Mouse (Mus musculus) bone marrow macrophage, adult 2 months (primary cell): ENCODE data around the gene Heatr9. TPM values are rescaled to one million over a fixed set of nuclear protein-coding genes. Genes with fewer than 3 reads are reported as not detected.
A peak's percentile ranks its signal among the peaks of the same experiment; 100 is the strongest.

Source experiments
- H3K27ac ChIP-seq: 2 replicates; pipeline ENCODE4 v1.5.1; 2012; ENCODE audit warnings: low read depth, low read length; ENCODE audit not compliant: insufficient read depth
- H3K4me1 ChIP-seq: 2 replicates; pipeline ENCODE4 v1.6.1; 2012; ENCODE audit warnings: low read length; ENCODE audit not compliant: control insufficient read depth, insufficient read depth
- H3K4me3 ChIP-seq: 2 replicates; pipeline ENCODE4 v1.5.1; 2012; ENCODE audit warnings: mild to moderate bottlenecking, low read length, moderate library complexity; ENCODE audit not compliant: insufficient read depth
- CTCF ChIP-seq: IDR thresholded peaks from 2 replicates; pipeline ENCODE4 v1.5.1; 2012; ENCODE audit warnings: low read depth, mild to moderate bottlenecking, low read length, moderate library complexity
- POLR2A ChIP-seq: IDR thresholded peaks from 2 replicates; pipeline ENCODE4 v1.6.1; 2012; ENCODE audit warnings: mild to moderate bottlenecking, low read depth, low read length, borderline replicate concordance
- polyA plus RNA-seq: library from polyadenylated mRNA; stranded (reverse); fragments of >200 nt; gene quantifications from 2 replicates; pipeline ENCODE4 v1.2.4, GENCODE M21; 2012; ENCODE audit not compliant: missing spikeins, insufficient read depth, insufficient read length

Heatr9 gene
- polyA plus RNA-seq, 1 experiment, result not detected

DNA sequence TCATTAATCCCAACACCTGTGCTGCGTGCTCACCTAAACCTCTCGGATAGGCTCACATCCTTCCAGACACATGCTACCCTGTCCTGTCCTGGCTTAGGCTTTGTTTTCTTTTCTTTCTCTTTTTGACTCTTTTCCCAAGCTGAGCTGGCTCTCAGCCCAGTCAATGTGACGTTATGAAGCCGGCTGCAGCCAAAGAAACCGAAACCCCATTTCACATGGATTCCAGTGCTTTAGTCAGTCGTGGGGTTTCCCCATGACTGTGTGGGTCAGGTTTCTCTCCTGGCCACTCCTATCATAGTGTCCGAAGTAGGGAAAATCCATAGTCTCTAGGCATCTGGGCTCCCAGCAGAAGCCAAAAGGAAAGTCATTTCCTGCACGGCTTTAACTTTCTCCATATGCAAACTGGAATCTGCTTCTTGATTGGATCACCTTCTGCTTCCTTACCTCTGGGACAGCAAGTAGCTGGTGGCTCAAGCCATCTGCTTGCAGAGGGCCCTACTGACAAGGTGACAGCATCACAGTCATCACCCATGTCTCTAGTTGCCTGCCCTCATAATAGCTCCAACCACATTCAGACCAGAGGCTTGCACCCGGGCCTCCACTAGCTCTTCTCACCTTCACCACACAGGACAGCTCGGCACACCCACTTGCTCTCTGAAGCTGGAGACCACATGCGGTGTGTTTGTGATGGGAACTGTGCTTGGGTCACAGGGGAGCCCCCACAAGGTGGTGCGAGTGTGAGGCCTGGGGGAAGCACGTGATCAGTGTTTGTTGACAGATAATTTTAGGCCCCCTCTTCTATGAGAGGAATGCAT lies 12.8 kb upstream of the Heatr9 start:
- TF ChIP-seq POLR2A (no peak), CTCF (no peak)
- 0 out of 2 replicates have a peak overlapping the region, but pooled peaks have one; percentile 27 for H3K27ac ChIP-seq
- peak overlapping the region; percentile 32 for H3K4me3 ChIP-seq
- H3K4me1 ChIP-seq, result peaks cover 46% of the 10 kb centered on the region

DNA sequence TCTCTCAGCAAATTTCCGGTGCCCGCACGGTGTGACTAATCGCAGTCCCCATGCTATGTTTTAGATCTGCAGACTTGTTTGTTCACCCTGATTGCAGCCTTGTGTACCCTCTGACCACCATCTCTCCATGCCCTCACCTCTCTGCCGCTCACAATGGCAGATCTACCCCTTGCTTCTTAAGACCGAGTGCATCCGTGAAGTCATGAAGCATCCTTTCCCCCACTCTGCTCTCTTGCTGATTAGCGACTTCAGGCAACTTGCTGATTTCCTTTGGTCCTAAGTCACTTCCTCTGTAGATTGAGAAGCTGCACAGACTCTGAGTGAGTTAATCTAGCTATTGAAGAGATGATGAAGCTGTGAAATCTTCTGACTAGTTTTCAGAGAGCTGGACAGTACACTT lies 12.2 kb upstream of the Heatr9 start:
- Histone ChIP-seq H3K4me3 (peak overlapping the region; percentile 32), H3K4me1 (peaks cover 46% of the 10 kb centered on the region), H3K27ac (0 out of 2 replicates have a peak overlapping the region, but pooled peaks have one; percentile 27)
- TF ChIP-seq CTCF (no peak), POLR2A (no peak)

DNA sequence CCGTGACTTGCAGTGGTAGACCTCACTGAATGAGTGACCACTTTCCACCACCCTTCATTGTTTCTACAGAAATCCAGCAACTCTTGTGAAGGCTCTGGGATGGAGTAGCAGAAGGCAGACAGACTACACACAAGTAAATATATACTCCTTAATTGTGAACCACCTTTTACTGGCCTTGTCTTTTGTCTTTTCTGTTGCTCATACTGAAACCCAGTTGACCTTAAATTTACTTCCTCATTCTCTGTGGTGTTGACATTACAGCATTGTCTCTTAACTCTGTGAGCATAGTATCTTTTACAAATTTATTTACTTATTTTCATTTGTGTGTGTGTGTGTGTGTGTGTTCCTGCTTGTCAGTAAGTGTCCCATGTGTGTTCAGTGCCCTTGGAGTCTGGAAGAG lies 11.2 kb upstream of the Heatr9 start:
- H3K27ac ChIP-seq, result no peak overlapping the region
- H3K4me3 ChIP-seq, result no peak overlapping the region
- TF ChIP-seq CTCF (no peak), POLR2A (no peak)
- peaks cover 46% of the 10 kb centered on the region for H3K4me1 ChIP-seq

DNA sequence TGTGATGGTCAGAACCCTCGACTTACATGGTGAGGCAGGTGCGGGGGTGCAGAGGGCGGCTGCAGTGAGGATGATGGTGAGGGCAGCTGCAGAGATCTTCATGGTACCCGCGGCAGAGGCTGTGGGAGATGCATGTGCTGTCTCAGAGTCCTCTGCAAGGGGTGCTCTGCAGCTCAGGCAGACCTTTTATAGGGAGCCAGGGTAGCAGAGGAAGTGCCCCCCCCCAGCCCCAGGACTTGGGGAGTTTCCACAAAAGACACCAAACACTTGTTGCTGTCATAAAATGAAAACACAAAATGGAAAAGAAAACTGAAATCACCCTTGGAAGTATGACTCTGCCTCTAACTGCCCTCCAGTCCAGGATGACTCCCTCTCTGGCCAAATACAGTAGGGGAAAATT lies 8.4 kb upstream of the Heatr9 start, which contains the start of gene Ccl5:
Gene Ccl5 (minus strand): TSS at position 159 of the 400 bp plus-strand sequence.
- TF ChIP-seq CTCF, result no peak
- no peak for TF ChIP-seq POLR2A
- no peak within 1 kb of the TSS for H3K4me3 ChIP-seq

DNA sequence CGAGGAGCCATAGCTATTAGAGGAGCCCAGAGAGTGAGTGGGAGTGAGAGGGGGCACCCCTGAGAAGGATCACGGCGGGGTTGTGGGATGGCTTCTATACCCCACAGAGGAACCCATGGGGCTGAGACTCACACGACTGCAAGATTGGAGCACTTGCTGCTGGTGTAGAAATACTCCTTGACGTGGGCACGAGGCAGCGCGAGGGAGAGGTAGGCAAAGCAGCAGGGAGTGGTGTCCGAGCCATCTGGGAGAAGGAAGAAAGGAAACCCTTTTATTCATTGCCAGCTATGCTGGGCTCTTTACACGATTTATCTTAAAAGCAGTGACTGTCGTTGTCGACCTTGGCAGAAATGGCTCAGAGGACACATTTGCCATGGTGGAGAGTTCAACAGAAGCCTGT lies 7.0 kb upstream of the Heatr9 start:
- Histone ChIP-seq H3K4me3 (no peak overlapping the region), H3K4me1 (peaks cover 21% of the 10 kb centered on the region), H3K27ac (no peak overlapping the region)
- no peak for TF ChIP-seq POLR2A
- no peak for TF ChIP-seq CTCF

More for the DNA sequence above, 8.4 kb upstream of the Heatr9 start, which contains the start of gene Ccl5:
- no peak within 1 kb of the TSS for H3K27ac ChIP-seq
- peaks cover 33% of the 10 kb centered on the region for H3K4me1 ChIP-seq

DNA sequence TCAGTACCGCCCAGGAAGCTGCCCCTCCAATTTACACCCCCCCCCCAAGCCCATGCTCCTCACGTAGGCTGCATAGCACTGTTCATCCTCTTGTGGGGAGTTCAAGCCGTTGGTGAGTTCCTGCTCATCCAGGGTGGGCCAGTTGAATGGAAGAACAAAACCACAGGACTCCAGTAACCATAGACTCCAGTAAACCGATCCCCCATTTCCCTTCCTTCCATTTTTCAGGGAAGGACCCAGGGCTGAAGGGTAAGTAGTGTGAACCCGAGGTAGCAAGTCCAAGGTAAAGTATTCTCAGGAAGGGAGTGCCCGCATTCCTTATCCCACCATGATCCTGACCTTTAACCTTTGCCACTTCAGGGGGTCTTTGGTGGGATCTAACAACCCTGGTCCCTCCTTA lies 3.6 kb downstream of the Heatr9 start:
- H3K4me1 ChIP-seq, result peaks cover 4% of the 10 kb centered on the region; the same call in 1 of the 2 replicates
- no peak for TF ChIP-seq POLR2A
- TF ChIP-seq CTCF, result no peak
- H3K27ac ChIP-seq, result no peak overlapping the region
- H3K4me3 ChIP-seq, result no peak overlapping the region

DNA sequence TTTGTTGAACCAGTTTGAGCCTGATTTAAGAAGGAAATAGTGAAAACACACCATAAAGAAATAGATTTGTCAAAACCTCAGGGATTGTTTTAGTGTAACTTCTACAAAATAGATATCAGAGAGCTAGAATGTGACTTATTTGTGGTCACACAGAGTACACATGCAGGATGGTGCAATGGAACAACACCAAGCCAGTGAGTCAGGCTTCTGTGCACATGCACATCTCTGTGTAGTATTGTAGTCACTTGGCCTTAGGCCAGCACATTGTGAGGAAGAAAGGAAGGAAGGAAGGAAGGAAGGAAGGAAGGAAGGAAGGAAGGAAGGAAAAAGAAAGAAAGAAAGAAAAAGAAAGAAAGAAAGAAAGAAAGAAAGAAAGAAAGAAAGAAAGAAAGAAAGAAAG lies 4.8 kb downstream of the Heatr9 start:
- H3K4me3 ChIP-seq, result no peak overlapping the region

DNA sequence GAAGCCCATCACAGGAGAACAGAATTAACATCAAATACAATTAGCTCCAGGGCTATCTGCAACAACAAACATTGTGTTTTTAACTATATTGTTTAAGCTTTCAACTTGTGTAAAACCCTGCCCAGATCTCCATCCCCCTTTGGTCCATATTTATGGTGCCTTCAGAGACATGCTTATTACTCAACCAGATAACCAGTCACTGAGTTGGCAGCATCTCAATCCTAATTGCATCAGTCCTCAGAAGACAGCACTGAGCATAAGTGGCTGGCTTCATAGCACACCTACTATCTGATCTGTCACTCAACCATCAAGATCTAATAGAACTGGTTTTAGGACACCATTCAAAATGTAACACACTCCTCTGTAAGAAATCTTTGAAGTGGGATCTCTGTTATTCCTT lies 12.5 kb downstream of the Heatr9 start:
- TF ChIP-seq POLR2A (no peak), CTCF (no peak)

More for the DNA sequence above, 4.8 kb downstream of the Heatr9 start:
- Histone ChIP-seq H3K4me1 (peaks cover 4% of the 10 kb centered on the region; the same call in 1 of the 2 replicates), H3K27ac (no peak overlapping the region)
- no peak for TF ChIP-seq POLR2A
- no peak for TF ChIP-seq CTCF

DNA sequence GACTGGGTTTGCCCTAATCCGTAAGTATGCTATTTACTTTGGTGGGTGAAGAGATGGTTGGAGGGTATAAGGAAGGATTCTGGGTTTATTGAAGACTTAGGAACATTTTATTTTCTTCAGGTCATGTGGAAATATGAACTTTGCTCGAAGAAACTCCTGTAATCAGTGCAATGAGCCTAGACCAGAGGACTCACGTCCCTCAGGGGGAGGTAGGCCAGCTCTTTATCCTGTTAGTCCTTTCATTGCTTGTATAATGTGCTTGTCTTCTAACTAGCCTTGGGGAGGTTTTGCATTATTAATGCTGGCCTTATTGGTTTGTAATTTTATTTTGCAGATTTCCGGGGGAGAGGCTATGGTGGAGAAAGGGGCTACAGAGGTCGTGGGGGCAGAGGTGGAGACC lies 17.7 kb downstream of the Heatr9 start:
- peaks cover 3% of the 10 kb centered on the region; the same call in 1 of the 2 replicates for H3K4me1 ChIP-seq
- no peak overlapping the region for H3K27ac ChIP-seq
- H3K4me3 ChIP-seq, result no peak overlapping the region
- TF ChIP-seq CTCF, result no peak

More for the DNA sequence above, 12.5 kb downstream of the Heatr9 start:
- Histone ChIP-seq H3K4me3 (no peak overlapping the region), H3K27ac (no peak overlapping the region), H3K4me1 (peaks cover 9% of the 10 kb centered on the region; the same call in 1 of the 2 replicates)

DNA sequence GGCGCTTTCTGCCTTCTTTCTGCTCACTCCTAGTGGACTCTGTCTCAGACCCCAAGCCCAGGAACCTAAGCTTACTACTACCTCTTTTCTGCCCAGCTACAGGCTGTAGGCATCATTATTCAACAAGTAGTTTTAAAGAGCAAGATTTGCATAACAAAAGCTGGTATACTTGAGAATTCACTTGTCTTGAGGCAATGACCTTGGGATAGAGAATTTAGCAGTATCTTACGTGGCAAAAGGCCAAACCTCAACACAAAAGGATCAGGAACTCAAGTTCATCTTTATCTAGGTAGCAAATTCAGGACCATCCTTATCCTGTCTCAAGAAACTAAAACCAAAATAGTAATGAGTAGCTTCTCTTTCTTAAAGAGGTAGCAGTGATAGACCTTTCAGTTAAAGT lies 26.4 kb downstream of the Heatr9 start:
- Histone ChIP-seq H3K27ac (no peak overlapping the region), H3K4me1 (no peaks in the 10 kb centered on the region), H3K4me3 (no peak overlapping the region)
- TF ChIP-seq CTCF (no peak), POLR2A (no peak)
